Mouse (Mus musculus) liver, embryonic 14.5 days (tissue): Measurements from ENCODE around the gene Ubash3b.

Source experiments
- CTCF ChIP-seq: IDR thresholded peaks from 2 replicates; pipeline ENCODE4 v1.5.1; 2016; ENCODE audit warnings: antibody characterized with exemption, low read depth, control low read depth
- EP300 ChIP-seq: IDR thresholded peaks from 2 replicates; pipeline ENCODE4 v1.6.1; 2016; ENCODE audit warnings: antibody characterized with exemption, low read depth

- TF ChIP-seq CTCF (no peak), EP300 (no peak)
These were observed 108.0 kb downstream of the Ubash3b start for GRCm38 (mm10) chr9:41053478-41053877.
